Mouse (Mus musculus) left cerebral cortex, adult 11 months (tissue): ENCODE data around the gene Robo4.

ENCODE experiments used
- DNase-seq: peaks from one replicate; pipeline ENCODE4 v3.0.0; 2022; ENCODE audit warnings: low spot score

The Robo4 gene

GRCm38 (mm10) chr9:37454011-37454492, 52.4 kb downstream of the Robo4 start:
- no peak for DNase-seq

GRCm38 (mm10) chr9:37454991-37455390, 53.3 kb downstream of the Robo4 start:
- no peak for DNase-seq

- no peak for DNase-seq
Observed at GRCm38 (mm10) chr9:37455868-37456267, 54.2 kb downstream of the Robo4 start.

GRCm38 (mm10) chr9:37456481-37456910, 54.8 kb downstream of the Robo4 start:
- no peak for DNase-seq

- no peak for DNase-seq
Observed at GRCm38 (mm10) chr9:37457151-37457550, 55.5 kb downstream of the Robo4 start.

GRCm38 (mm10) chr9:37459665-37460042, 58.0 kb downstream of the Robo4 start:
- DNase-seq, result no peak

- DNase-seq, result no peak
Observed at GRCm38 (mm10) chr9:37460043-37460960, 58.6 kb downstream of the Robo4 start.

GRCm38 (mm10) chr9:37460961-37461340, 59.3 kb downstream of the Robo4 start:
- no peak for DNase-seq

GRCm38 (mm10) chr9:37461571-37461970, 59.9 kb downstream of the Robo4 start:
- DNase-seq, result no peak

- no peak for DNase-seq
Observed at GRCm38 (mm10) chr9:37462764-37463163, 61.1 kb downstream of the Robo4 start.
